Mouse (Mus musculus) heart, postnatal 25 days (tissue): ENCODE data around the gene Klhdc2. TPM values are rescaled to one million over a fixed set of nuclear protein-coding genes. Genes with fewer than 3 reads are reported as not detected.
A peak's percentile ranks its signal among the peaks of the same experiment; 100 is the strongest.

Source experiments
- DNase-seq: peaks from one replicate; pipeline ENCODE4 v3.0.0; 2022; ENCODE audit warnings: low spot score
- intact Hi-C: fragments of 180-260 bp; cut with DNase I; formaldehyde crosslinking; loops from one replicate; pipeline ENCODE4 v1.15.1; 2025
- total RNA-seq, 2 experiments: library from RNA; stranded (reverse); gene quantifications; 2 replicates each; pipeline ENCODE4 v1.2.3; 2021

Gene Klhdc2
- total RNA-seq, 2 experiments from 2014 or later = 103 to 105 TPM

DNA sequence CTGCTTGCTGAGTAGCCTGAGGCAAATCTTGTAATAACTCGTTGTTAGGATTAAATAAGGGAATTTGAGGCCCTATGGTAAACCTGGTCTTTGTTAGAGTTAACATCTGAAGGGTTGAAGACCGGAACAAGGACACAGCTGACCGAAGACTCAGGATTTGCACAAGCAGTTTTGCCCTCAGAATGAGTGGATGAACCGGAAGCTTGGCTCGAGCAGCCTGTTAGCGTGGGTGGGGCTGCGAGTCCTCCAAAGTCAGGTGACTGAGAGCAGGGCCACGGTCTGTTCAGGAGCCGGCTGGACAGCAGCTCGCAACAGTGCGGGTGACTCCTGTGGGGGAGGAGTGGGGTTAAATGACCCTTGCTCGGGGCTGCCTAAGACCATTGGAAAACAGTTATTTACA, 2.8 kb downstream of the Klhdc2 start:
- intact Hi-C loops = loop anchor here (5.0 kb wide), 2 partner anchors 72 to 102 kb away; partner anchors contain the start of genes Dnaaf2, Gm49383 and Pole2
- peak; percentile 8 for DNase-seq

DNA sequence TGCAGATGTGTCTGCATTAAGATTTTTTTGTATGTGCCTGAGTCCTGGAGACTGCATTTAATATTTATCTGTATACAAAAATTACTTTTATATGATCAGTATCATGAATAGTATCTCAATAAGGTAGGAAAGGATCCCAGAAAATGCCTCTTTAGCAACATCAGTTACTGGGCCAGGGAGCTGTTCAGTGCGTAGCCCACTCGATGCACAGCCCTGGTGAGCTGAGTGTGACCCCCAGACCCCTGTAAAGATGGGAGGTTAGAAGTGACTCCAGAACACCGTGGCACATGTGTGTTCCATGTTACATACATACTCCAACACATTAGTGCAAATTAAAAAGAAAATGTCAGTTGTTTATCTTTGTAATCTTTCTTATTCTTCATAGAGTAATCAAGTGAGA, 3.4 kb downstream of the Klhdc2 start:
- no peak for DNase-seq
- intact Hi-C loops = loop anchor here (5.0 kb wide), 2 partner anchors 73 to 103 kb away; partner anchors contain the start of genes Dnaaf2, Gm49383 and Pole2

DNA sequence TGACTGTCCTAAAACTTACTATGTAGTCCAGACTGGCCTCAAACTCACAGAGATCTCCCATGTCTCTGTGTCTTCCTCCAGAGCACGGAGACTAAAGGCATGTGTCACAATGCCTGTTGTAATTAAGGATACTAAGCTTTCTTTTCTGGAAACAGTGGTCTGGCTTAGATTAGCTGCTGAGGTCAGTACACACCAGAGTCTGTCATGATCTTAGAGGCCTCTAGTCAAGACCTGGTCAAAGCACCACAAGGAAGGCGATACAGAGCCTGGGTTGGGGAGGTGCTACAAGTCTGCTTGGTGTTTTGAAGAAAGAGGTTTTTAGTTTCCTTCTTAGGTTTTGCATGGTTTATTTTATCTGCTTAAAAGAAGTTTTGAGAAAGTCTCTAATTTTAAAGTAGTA, 3.9 kb downstream of the Klhdc2 start:
- intact Hi-C loops = no loop called here
- no peak for DNase-seq

- intact Hi-C loops = no loop called here
Observed at GRCm38 (mm10) chr12:69302171-69302570, 5.7 kb downstream of the Klhdc2 start.

GRCm38 (mm10) chr12:69304051-69304450, 7.6 kb downstream of the Klhdc2 start:
- DNase-seq = no peak
- intact Hi-C loops = no loop called here

More at GRCm38 (mm10) chr12:69302171-69302570, 5.7 kb downstream of the Klhdc2 start:
- DNase-seq = no peak

DNA sequence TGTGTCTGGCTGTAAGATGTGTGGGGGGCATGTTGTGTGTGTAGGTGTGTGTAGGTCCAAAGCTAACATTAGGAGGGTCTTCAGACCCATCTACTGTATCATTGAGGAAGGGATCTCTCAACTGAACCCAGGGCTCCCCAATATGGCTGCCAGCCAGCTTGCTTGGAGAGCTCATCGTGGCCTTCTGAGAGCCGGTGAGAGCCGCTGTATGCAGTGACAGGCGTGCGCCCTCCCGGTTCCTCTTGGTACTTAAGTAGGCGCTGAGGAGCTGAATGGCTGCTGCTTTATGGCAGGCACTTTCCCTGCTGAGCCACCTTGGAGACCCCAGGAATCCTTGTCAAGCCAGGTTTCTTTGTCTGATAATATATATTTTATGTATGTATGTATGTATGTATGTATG, 9.9 kb downstream of the Klhdc2 start:
- intact Hi-C loops = loop anchor here (5.0 kb wide), 1 partner anchor 36 kb away; no protein-coding TSS in a partner anchor
- no peak for DNase-seq

- DNase-seq = no peak
- intact Hi-C loops = loop anchor here (5.0 kb wide), 1 partner anchor 33 kb away; no protein-coding TSS in a partner anchor
Observed at GRCm38 (mm10) chr12:69309659-69310058, 13.2 kb downstream of the Klhdc2 start.

DNA sequence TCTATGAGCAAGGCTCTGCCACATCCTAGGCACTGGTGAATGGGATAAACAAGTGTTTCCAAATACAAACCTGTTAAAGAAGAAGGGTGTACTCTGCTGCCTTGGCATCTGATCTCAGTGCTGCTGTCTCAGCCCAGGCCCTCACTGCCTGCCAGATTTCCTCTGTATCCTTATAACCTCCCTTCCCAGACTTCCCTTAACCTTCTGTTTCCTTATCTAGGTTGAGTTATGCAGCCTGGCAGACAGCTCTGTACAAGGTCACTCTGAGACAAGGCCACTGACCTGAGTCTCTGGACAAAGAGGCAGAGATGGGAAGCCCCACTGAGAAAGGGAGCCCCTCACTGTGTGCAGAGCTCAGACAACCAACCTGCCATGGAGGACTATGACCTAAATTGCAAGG, 21.9 kb downstream of the Klhdc2 start:
- DNase-seq = no peak
- intact Hi-C loops = no loop called here

GRCm38 (mm10) chr12:69331187-69331586, 34.7 kb downstream of the Klhdc2 start:
- no peak for DNase-seq
- intact Hi-C loops = no loop called here

DNA sequence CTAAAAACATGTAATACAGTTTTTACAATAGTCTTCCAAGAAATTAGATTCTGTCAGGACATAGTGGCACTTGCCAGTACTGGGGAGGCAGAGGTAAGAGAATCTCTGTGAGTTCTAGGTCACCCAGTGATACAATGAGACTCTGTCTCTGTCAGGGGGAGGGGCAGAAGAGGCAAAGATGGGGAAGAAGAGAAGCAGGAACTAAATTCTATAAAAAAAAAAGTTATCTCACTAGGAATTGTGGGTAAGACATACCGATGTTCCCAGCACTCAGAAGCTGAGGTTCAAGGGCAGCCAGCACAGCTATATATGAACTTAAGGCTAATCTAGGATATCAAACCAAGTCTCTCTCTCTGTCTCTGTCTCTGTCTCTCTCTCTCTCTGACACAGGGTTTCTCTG, 35.7 kb downstream of the Klhdc2 start:
- DNase-seq = no peak
- intact Hi-C loops = no loop called here

- intact Hi-C loops = no loop called here
- DNase-seq = no peak
Observed at GRCm38 (mm10) chr12:69333547-69333946, 37.1 kb downstream of the Klhdc2 start.

DNA sequence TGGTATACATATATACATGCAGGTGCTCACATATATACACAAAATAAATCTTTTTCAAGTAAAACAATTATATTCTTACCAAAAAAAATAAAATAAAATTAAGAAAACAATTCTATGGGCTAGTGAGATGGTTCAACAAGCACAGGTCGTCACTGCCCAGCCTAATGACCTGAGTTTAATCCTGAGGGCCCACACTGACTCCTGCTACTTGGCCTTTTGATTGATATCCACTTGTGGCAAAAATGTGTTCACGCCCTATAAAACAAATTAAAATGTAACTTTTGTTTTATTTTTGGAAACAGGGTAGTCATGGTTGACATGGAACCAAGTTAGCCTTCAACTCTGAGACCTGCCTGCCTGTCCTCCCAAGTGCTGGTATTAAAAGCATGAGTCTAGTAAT, 53.4 kb downstream of the Klhdc2 start:
- no peak for DNase-seq
- intact Hi-C loops = no loop called here

DNA sequence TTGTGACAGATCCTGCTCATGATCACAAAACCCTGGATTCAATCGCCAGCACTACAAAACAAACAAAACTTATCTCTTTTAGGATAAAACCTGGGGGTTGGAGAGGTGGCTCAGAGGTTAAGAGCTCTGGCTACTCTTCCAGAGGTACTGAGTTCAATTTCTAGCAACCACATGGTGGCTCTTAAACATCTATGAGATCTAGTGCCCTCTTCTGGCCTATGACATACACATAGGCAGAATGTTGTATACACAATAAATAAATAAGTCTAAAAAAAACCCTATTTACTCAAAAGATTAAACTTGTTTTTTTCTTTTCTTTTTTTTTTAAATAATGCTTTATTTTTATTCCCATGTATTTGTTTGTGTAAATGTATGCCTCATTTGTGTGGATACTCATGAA, 55.2 kb downstream of the Klhdc2 start:
- DNase-seq = no peak
- intact Hi-C loops = no loop called here

- intact Hi-C loops = loop anchor here (5.0 kb wide), 1 partner anchor 226 kb away; the partner anchor contains the start of gene Vcpkmt
- DNase-seq = peak; percentile 69
Observed at GRCm38 (mm10) chr12:69356546-69357299, 60.2 kb downstream of the Klhdc2 start, which contains the start of gene Nemf. Nemf (minus strand) TSS chr12:69357165.

DNA sequence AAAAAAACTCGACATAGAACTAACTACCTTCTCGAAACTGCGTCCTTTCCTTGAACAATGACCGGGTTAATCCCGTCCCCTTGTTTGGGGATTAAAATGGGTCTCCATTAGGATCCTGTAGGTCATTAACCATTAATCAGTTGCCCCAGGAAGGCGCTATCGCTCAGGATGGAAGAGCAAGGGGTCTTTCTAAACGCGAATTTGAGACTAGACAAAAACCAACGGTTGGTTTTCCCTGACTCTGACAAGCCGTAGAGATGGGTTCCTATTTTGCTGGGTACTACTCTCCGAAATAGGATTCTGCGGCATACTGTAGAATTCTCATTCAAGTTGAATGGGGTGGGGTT, 60.8 kb downstream of the Klhdc2 start:
- no peak for DNase-seq
- intact Hi-C loops = loop anchor here (5.0 kb wide), 1 partner anchor 225 kb away; the partner anchor contains the start of gene Vcpkmt

Other genes with a start within 250 kb of the Klhdc2 start
- gene Rps29, start 137.5 kb upstream of the Klhdc2 start, total RNA-seq = 1,000 to 10,000 TPM; 1,352 to 1,376 TPM
- under 1 TPM in 1 of 2 experiments, not detected in 1; 0.88 TPM for gene Lrr1, start 127.9 kb upstream of the Klhdc2 start, total RNA-seq
- gene Rpl36al, start 112.6 kb upstream of the Klhdc2 start, total RNA-seq = 100 to 1,000 TPM; 224 to 242 TPM
- 10 to 100 TPM; 19.6 to 20.0 TPM for gene Mgat2, start 112.5 kb upstream of the Klhdc2 start, total RNA-seq
- 1 to 10 TPM; 2.6 to 4.5 TPM for gene Gm49383, start 99.6 kb upstream of the Klhdc2 start, total RNA-seq
- gene Dnaaf2, start 98.3 kb upstream of the Klhdc2 start, total RNA-seq = under 1 TPM; 0.34 to 0.56 TPM
- gene Gm49384, start 92.4 kb upstream of the Klhdc2 start, total RNA-seq = 1 to 10 TPM; 2.3 to 3.7 TPM
- gene Pole2, start 68.5 kb upstream of the Klhdc2 start, total RNA-seq = 1 to 10 TPM in 1 of 2 experiments, under 1 TPM in 1; 0.98 to 1.2 TPM
- gene Klhdc1, start 55.5 kb upstream of the Klhdc2 start, total RNA-seq = 10 to 100 TPM; 26.5 to 28.7 TPM
- 10 to 100 TPM; 24.0 to 24.4 TPM for gene Nemf, start 60.5 kb downstream of the Klhdc2 start, total RNA-seq
- 10 to 100 TPM; 40.5 to 43.7 TPM for gene Arf6, start 75.5 kb downstream of the Klhdc2 start, total RNA-seq
- gene Gm9887, start 75.8 kb downstream of the Klhdc2 start, total RNA-seq = under 1 TPM; 0.60 to 0.61 TPM